Mouse (Mus musculus) layer of hippocampus, adult 2 months (tissue): ENCODE measurements around the gene 1700029I15Rik. TPM values are rescaled to one million over a fixed set of nuclear protein-coding genes. Genes with fewer than 3 reads are reported as not detected.
"Not testable (repeated sequence)": the region's sequence is repeated elsewhere in the genome, so short reads cannot be mapped to it uniquely, and the experiment has no call there.

Experiments
- DNase-seq, 2 experiments: peaks; one replicate each; pipeline ENCODE4 v3.0.0; 2022; ENCODE audit warnings: low spot score in 2 of 2
- H3K27ac ChIP-seq: fragments of 200-600 bp; 2 replicates; pipeline ENCODE4 v1.8.1; 2022
- H3K4me3 ChIP-seq: fragments of 200-600 bp; 2 replicates; pipeline ENCODE4 v1.8.1; 2022; ENCODE audit warnings: mild to moderate bottlenecking
- CTCF ChIP-seq: fragments of 200-600 bp; conservative IDR thresholded peaks from 2 replicates; pipeline ENCODE4 v1.8.1; 2022; ENCODE audit warnings: antibody characterized with exemption, mild to moderate bottlenecking, moderate library complexity
- total RNA-seq, 2 experiments: library from RNA; stranded (reverse); gene quantifications; 2 replicates each; pipeline ENCODE4 v1.2.3; 2021

The 1700029I15Rik gene
- total RNA-seq, 2 experiments from 2014 or later = 4.5 to 5.0 TPM

GRCm38 (mm10) chr2:92389645-92390044 is 7.3 kb downstream of the 1700029I15Rik start:
- peak overlapping the region; percentile 93 for H3K4me3 ChIP-seq
- TF ChIP-seq CTCF = no peak
- no peak for DNase-seq
- H3K27ac ChIP-seq = peak overlapping the region; percentile 96

DNA sequence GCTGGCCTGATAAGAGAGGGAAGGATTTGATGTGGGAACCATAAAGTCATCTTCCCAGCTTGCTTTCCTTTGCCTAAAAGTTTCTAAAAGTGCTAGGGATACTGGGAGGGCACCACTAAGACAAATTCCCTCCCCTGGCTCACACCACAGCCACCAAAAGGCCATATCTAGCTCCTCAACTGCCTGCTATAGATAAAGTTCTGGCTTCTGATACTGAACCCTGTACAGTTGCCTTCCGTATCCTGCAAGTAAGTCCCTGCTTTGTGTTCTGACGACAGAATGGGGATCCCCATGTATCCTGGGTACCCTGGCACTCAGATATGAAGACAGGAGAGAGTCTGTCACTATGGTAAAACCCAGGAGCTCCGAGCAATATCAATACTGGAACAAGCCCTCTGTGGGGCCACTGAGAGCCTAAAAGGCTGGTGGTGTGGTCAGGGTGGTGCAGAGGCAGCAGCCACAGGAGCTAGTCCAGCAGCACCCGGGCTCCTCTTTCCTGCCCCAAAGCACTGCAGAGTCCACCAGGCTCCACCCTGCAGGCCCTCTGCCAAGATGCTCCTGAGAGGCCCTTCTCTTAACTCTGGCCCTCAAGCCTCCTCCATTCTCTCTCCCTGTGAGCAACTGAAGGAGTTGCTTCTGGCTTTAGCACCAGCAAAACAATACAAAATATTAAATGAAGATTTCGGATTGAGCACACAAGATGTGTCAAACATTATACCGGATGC is 8.0 kb downstream of the 1700029I15Rik start:
- H3K27ac ChIP-seq = peak overlapping the region; percentile 96
- H3K4me3 ChIP-seq = no peak overlapping the region; the same call in 1 of the 2 replicates
- TF ChIP-seq CTCF = no peak
- no peak for DNase-seq

- peak in 1 of 2 experiments; percentile 49 for DNase-seq
- Histone ChIP-seq H3K27ac (peak overlapping the region; percentile 96), H3K4me3 (peak overlapping the region; percentile 36)
- no peak for TF ChIP-seq CTCF
Observed at GRCm38 (mm10) chr2:92391116-92391515, 8.8 kb downstream of the 1700029I15Rik start.

- no peak for TF ChIP-seq CTCF
- Histone ChIP-seq H3K4me3 (peak overlapping the region; percentile 36), H3K27ac (peak overlapping the region; percentile 96)
- no peak for DNase-seq
Observed at GRCm38 (mm10) chr2:92391703-92392317, 9.5 kb downstream of the 1700029I15Rik start.

DNA sequence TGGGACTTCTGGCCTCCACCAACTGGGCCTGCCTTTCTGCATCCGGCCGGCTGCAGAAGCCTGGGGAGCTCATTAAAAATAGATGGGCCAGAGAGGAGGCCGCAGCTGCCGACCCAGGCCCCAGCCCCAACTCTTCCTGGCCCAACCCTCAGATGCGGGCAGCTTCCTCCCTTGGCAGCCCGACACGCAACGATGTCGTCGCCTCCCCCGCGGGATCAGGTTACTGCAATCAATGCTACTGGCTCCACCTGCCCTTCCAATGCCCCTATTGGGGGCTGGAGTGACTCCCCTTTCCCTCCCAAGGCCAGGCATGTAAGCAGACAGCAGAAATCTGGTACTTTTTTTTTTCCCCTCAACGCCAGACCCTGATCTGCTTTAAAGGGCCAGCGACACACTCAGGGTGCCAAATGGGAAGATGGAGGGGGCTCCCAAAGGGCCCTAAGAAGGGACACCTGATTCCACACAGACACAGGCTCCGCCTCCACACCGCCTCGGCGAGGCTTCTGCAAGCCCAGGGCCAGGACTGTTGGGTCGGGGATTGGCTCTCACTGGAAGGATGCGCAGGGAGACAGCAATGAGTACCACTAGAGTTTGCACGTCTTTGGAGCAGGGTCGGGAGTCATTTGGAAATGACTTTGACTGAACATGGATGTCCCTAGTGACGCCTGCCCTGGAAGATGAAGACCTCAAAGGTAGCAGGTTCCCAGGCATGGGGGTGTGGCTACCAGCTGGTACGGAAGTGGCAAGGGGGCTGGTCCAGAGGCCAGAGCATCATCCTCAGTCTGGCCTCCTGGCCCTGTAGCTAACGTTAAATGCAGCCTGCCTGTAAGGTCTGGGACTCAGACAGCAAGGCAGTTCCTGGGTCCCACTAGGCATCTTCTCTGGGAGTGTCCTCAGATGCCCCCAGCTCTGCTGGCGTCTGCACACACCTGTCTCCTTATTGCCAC is 10.3 kb downstream of the 1700029I15Rik start:
- no peak for TF ChIP-seq CTCF
- peak overlapping the region; percentile 96 for H3K27ac ChIP-seq
- no peak for DNase-seq
- peak overlapping the region; percentile 36 for H3K4me3 ChIP-seq

DNA sequence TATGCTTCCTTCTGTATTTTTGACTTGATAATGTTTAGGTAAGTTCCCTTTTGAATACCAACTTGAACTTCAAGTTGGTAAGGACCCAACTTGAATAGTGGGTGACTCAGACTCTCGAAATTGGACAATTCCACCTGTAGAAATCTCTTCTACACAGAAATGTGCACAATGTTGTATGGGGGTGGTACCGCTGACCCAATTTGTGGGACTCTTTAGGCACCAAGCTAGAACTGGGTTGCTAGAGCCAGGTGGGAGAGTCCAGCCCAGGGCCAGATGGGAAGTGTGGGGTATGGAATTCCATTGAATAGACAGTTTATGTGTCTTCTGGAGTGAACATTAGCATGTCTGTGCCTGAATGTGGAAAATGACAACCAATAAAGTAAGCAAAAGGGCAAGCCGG is 13.2 kb downstream of the 1700029I15Rik start:
- H3K4me3 ChIP-seq = no peak overlapping the region
- H3K27ac ChIP-seq = no peak overlapping the region
- DNase-seq = no peak
- no peak for TF ChIP-seq CTCF

DNA sequence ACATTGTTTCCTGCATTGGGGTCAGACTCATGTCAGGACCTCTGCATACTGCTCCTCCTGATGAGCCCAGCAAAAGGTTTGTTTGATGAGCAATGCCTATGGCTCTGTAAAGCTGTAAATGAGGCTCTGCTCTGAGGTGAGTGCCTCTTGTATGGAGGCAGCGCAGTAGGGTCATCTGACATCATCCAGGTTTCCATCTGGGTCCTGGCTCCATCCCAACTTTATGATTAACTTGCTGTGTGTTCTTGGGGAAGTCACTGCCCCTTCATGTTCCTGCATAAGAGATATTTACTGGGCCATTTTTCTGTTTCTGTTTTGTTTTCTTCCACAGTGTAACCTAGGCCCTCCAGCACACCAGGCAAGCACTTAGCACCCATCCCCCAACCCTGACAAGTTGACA is 15.1 kb downstream of the 1700029I15Rik start:
- no peak for DNase-seq
- no peak for TF ChIP-seq CTCF
- H3K27ac ChIP-seq = peak overlapping the region; percentile 48; the same call in 1 of the 2 replicates

GRCm38 (mm10) chr2:92399877-92400276 is 17.5 kb downstream of the 1700029I15Rik start:
- DNase-seq, H3K4me3 ChIP-seq, H3K27ac ChIP-seq: not testable (repeated sequence)

More for the DNA sequence above, 15.1 kb downstream of the 1700029I15Rik start:
- no peak overlapping the region for H3K4me3 ChIP-seq

- no peak for DNase-seq
- no peak for TF ChIP-seq CTCF
- Histone ChIP-seq H3K4me3 (peak overlapping the region; percentile 84), H3K27ac (peak overlapping the region; percentile 97)
Observed at GRCm38 (mm10) chr2:92400682-92401081, 18.3 kb downstream of the 1700029I15Rik start.

DNA sequence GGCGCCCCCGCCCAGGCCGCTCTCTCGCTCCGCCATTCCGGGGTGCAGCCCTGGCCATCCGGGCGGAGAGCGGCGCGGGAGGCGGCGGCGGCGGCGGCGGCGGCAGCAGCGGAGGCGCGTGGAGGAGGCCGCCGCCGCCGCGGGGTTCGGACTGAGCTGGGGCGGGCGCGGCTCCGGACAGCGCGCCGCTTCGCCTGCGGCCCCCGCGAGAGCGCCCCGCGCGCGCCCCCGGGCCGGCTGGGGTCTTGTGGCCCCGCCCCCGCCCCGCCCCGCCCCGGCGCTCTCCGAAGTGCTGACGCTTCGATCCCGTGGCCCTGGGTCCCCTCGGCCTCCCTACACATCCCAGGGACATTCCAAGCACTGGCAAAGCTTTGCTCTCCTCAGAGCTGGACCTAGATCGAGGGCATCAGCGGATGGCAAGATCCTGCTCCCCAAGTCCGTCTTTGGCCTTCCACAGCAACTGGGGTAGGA is 18.8 kb downstream of the 1700029I15Rik start, which contains the start of gene Mapk8ip1:
Gene Mapk8ip1, minus strand, starts transcription at position 173 of the 471 bp plus-strand sequence.
- no peak for TF ChIP-seq CTCF
- peak within 1 kb of the TSS; percentile 97 for H3K27ac ChIP-seq
- no peak for DNase-seq

GRCm38 (mm10) chr2:92402591-92403326 is 20.4 kb downstream of the 1700029I15Rik start:
- no peak for DNase-seq
- no peak for TF ChIP-seq CTCF
- no peak overlapping the region for H3K4me3 ChIP-seq
- peak overlapping the region; percentile 90 for H3K27ac ChIP-seq

More for the DNA sequence above, 18.8 kb downstream of the 1700029I15Rik start, which contains the start of gene Mapk8ip1:
- H3K4me3 ChIP-seq = peak within 1 kb of the TSS; percentile 84
